Mouse (Mus musculus) CH12.LX (cell line): ENCODE measurements around the gene BC016579. TPM values are rescaled to one million over a fixed set of nuclear protein-coding genes. Genes with fewer than 3 reads are reported as not detected.
A peak's percentile ranks its signal among the peaks of the same experiment; 100 is the strongest.

Experiments
- DNase-seq: peaks from one replicate; pipeline ENCODE4 v3.0.0-alpha.2; 2013; ENCODE audit errors: extremely low read depth
- H3K27ac ChIP-seq: 2 replicates; pipeline ENCODE4 v1.5.1; 2012; ENCODE audit warnings: low read depth, mild to moderate bottlenecking, control low read depth, moderate library complexity; ENCODE audit not compliant: insufficient read depth
- H3K27me3 ChIP-seq: replicated peaks from 2 replicates; pipeline ENCODE3; 2012; ENCODE audit warnings: inconsistent platforms
- H3K36me3 ChIP-seq, 2 experiments: replicated peaks in 1 of 2; 2 replicates each; pipeline versions ENCODE3 to v1.6.1; 2012; ENCODE audit warnings: inconsistent platforms in 1 of 2, low read length in 1 of 2, mild to moderate bottlenecking in 1 of 2, mixed read lengths in 1 of 2, moderate library complexity in 1 of 2; ENCODE audit not compliant: control insufficient read depth in 1 of 2, insufficient read depth in 1 of 2
- H3K4me1 ChIP-seq, 2 experiments: 2 replicates each; pipeline ENCODE4 v1.6.1; 2012; ENCODE audit warnings: inconsistent platforms in 1 of 2, moderate library complexity in 1 of 2; ENCODE audit not compliant: insufficient read depth in 2 of 2, control insufficient read depth in 1 of 2
- H3K4me2 ChIP-seq: 2 replicates; pipeline ENCODE4 v1.6.1; 2012; ENCODE audit warnings: low read depth, mild to moderate bottlenecking, control low read depth; ENCODE audit not compliant: poor library complexity, insufficient read depth, severe bottlenecking
- H3K4me3 ChIP-seq, 3 experiments: fragments of 150-350 bp in 1 of 3; sonication (generic) in 1 of 3; replicated peaks in 1 of 3; 2 replicates each; pipeline versions ENCODE3 to v1.5.1; 2011 to 2012; ENCODE audit warnings: low read depth in 2 of 3, low read length in 2 of 3, mild to moderate bottlenecking in 2 of 3, moderate library complexity in 2 of 3, control low read depth in 1 of 3, improper control_type of control experiment in 1 of 3, inconsistent platforms in 1 of 3, mixed read lengths in 1 of 3; ENCODE audit not compliant: poor library complexity in 1 of 3
- H3K79me2 ChIP-seq: replicated peaks from 2 replicates; pipeline ENCODE4 v1.6.1; 2012; ENCODE audit warnings: mild to moderate bottlenecking, moderate library complexity; ENCODE audit not compliant: control insufficient read depth, poor library complexity, insufficient read depth, severe bottlenecking; ENCODE audit errors: extremely low read depth
- H3K9ac ChIP-seq: 2 replicates; pipeline ENCODE4 v1.6.1; 2012; ENCODE audit warnings: low read depth, mild to moderate bottlenecking, control low read depth, moderate library complexity; ENCODE audit not compliant: insufficient read depth
- H3K9me3 ChIP-seq: replicated peaks from 2 replicates; pipeline ENCODE3; 2012; ENCODE audit warnings: low read length, inconsistent platforms, mixed read lengths
- BHLHE40 ChIP-seq: IDR thresholded peaks from 2 replicates; pipeline ENCODE4 v1.6.1; 2011; ENCODE audit warnings: mild to moderate bottlenecking, low read depth, low read length, improper control_type of control experiment
- CHD1 ChIP-seq: IDR thresholded peaks from 2 replicates; pipeline ENCODE4 v1.6.1; 2012; ENCODE audit warnings: low read depth, low read length, improper control_type of control experiment, inconsistent platforms
- CHD2 ChIP-seq: IDR thresholded peaks from 2 replicates; pipeline ENCODE4 v1.6.1; 2011; ENCODE audit warnings: low read length, improper control_type of control experiment
- CTCF ChIP-seq, 2 experiments: IDR thresholded peaks in 1 of 2; conservative IDR thresholded peaks in 1 of 2; 2 replicates each; pipeline ENCODE4 v1.5.1; 2011 to 2012; ENCODE audit warnings: low read depth in 2 of 2, low read length in 2 of 2, improper control_type of control experiment in 1 of 2, inconsistent platforms in 1 of 2, mild to moderate bottlenecking in 1 of 2, moderate library complexity in 1 of 2
- ELF1 ChIP-seq: IDR thresholded peaks from 2 replicates; pipeline ENCODE4 v1.6.1; 2014; ENCODE audit warnings: low read depth, mild to moderate bottlenecking, inconsistent platforms, low read length, improper control_type of control experiment
- EP300 ChIP-seq: IDR thresholded peaks from 2 replicates; pipeline ENCODE4 v1.6.1; 2011; ENCODE audit warnings: low read length, improper control_type of control experiment
- ETS1 ChIP-seq: conservative IDR thresholded peaks from 2 replicates; pipeline ENCODE4 v1.6.1; 2012; ENCODE audit warnings: low read depth, mild to moderate bottlenecking, inconsistent platforms, low read length, improper control_type of control experiment, moderate library complexity
- GABPA ChIP-seq: IDR thresholded peaks from 2 replicates; pipeline ENCODE4 v1.6.1; 2012; ENCODE audit warnings: low read depth, low read length, improper control_type of control experiment, inconsistent platforms; ENCODE audit not compliant: insufficient replicate concordance
- HCFC1 ChIP-seq: IDR thresholded peaks from 2 replicates; pipeline ENCODE4 v1.6.1; 2012; ENCODE audit warnings: low read depth, mild to moderate bottlenecking, inconsistent platforms, low read length, improper control_type of control experiment
- IRF4 ChIP-seq: IDR thresholded peaks from 2 replicates; pipeline ENCODE4 v1.6.1; 2014; ENCODE audit warnings: low read depth, mild to moderate bottlenecking, inconsistent platforms, low read length, improper control_type of control experiment
- JUND ChIP-seq: conservative IDR thresholded peaks from 2 replicates; pipeline ENCODE4 v1.6.1; 2011; ENCODE audit warnings: low read depth, low read length, improper control_type of control experiment
- MAFK ChIP-seq: IDR thresholded peaks from 2 replicates; pipeline ENCODE4 v1.6.1; 2011; ENCODE audit warnings: low read length, improper control_type of control experiment; ENCODE audit not compliant: insufficient replicate concordance
- MXI1 ChIP-seq: IDR thresholded peaks from 2 replicates; pipeline ENCODE4 v1.6.1; 2011; ENCODE audit warnings: mild to moderate bottlenecking, low read depth, low read length, improper control_type of control experiment
- MYC ChIP-seq: IDR thresholded peaks from 2 replicates; pipeline ENCODE4 v1.6.1; 2011; ENCODE audit warnings: low read depth, mild to moderate bottlenecking, improper control_type of control experiment, low read length
- POLR2A ChIP-seq: IDR thresholded peaks from 2 replicates; pipeline ENCODE4 v1.6.1; 2011; ENCODE audit warnings: low read depth, mild to moderate bottlenecking, improper control_type of control experiment, low read length
- POLR2AphosphoS2 ChIP-seq: IDR thresholded peaks from 2 replicates; pipeline ENCODE4 v1.6.1; 2011; ENCODE audit warnings: low read depth, low read length, improper control_type of control experiment
- RAD21 ChIP-seq: IDR thresholded peaks from 2 replicates; pipeline ENCODE4 v1.6.1; 2011; ENCODE audit warnings: low read depth, mild to moderate bottlenecking, low read length, improper control_type of control experiment, moderate library complexity
- TBP ChIP-seq: conservative IDR thresholded peaks from 2 replicates; pipeline ENCODE4 v1.6.1; 2011; ENCODE audit warnings: low read depth, low read length, improper control_type of control experiment
- TCF12 ChIP-seq: IDR thresholded peaks from 2 replicates; pipeline ENCODE4 v1.6.1; 2014; ENCODE audit warnings: low read depth, mild to moderate bottlenecking, inconsistent platforms, low read length, improper control_type of control experiment
- UBTF ChIP-seq: IDR thresholded peaks from 2 replicates; pipeline ENCODE4 v1.6.1; 2012; ENCODE audit warnings: low read depth, mild to moderate bottlenecking, inconsistent platforms, low read length, improper control_type of control experiment, moderate library complexity
- USF1 ChIP-seq: IDR thresholded peaks from 2 replicates; pipeline ENCODE4 v1.6.1; 2014; ENCODE audit warnings: low read depth, mild to moderate bottlenecking, inconsistent platforms, low read length, improper control_type of control experiment
- USF2 ChIP-seq: conservative IDR thresholded peaks from 2 replicates; pipeline ENCODE4 v1.6.1; 2011; ENCODE audit warnings: low read depth, low read length, improper control_type of control experiment
- ZC3H11A ChIP-seq: IDR thresholded peaks from 2 replicates; pipeline ENCODE4 v1.6.1; 2012; ENCODE audit warnings: low read depth, mild to moderate bottlenecking, inconsistent platforms, low read length, improper control_type of control experiment
- ZMIZ1 ChIP-seq: IDR thresholded peaks from 2 replicates; pipeline ENCODE4 v1.6.1; 2012; ENCODE audit warnings: low read depth, mild to moderate bottlenecking, inconsistent platforms, low read length, improper control_type of control experiment
- ZNF384 ChIP-seq: IDR thresholded peaks from 2 replicates; pipeline ENCODE4 v1.6.1; 2012; ENCODE audit warnings: low read depth, low read length, improper control_type of control experiment, inconsistent platforms
- dilution Hi-C: fragments of 300-500 bp; cut with MboI; formaldehyde crosslinking; loops from 2 replicates; pipeline ENCODE4 v1.14.3; 2020; ENCODE audit warnings: low sequenced_read_pairs; ENCODE audit not compliant: extremely low pct_unique_long_range_greater_than_20kb, extremely low pct_ligation_motif_present
- in situ Hi-C: fragments of 300-500 bp; cut with MboI; formaldehyde crosslinking; loops from 3 replicates; pipeline ENCODE4 v1.14.3; 2019; ENCODE audit warnings: low sequenced_read_pairs, low pct_ligation_motif_present, low pct_unique_long_range_greater_than_20kb, mixed read lengths
- polyA plus RNA-seq: library from polyadenylated mRNA; unstranded; fragments of >175 nt; gene quantifications from 2 replicates; pipeline ENCODE4 v1.2.1, GENCODE M21; 2012; ENCODE audit warnings: low read depth; ENCODE audit not compliant: insufficient read length
- total RNA-seq, 2 experiments: library from RNA; depleted of rRNA; stranded (reverse); fragments of 300-350 nt in 1 of 2; fragments of >200 nt in 1 of 2; gene quantifications; 2 replicates each; pipeline ENCODE4 v1.2.3; 2012 to 2014

Gene BC016579
- total and polyA plus RNA-seq, 3 experiments: not detected

DNA sequence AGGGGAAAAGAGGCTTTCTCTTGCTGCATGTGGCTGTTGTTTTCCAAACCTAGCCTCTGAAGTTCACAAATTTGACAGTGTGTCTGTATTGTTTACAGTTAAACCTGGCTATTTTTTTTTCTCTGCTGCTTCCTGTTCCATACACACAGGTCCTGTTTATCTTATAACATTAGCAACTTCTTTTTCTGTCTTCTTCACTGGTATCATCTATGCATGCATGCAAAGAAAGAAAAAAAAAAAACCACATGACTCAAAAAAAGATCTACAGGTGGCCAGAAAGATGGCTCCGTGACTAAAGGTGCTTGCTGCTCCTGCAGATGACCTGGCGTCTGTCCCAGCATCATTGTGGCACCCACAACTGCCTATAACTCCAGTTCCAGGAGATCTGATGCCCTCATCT lies 28.5 kb downstream of the BC016579 start:
- Histone ChIP-seq H3K79me2 (no peaks in the 10 kb centered on the region), H3K9ac (no peak overlapping the region), H3K4me3 (no peak overlapping the region), H3K27ac (no peak overlapping the region), H3K27me3 (no peaks in the 10 kb centered on the region), H3K4me1 (peaks cover 0 to 12% of the 10 kb centered on the region in 2 experiments; a peak in 2 of 4 replicates), H3K9me3 (no peaks in the 10 kb centered on the region), H3K4me2 (no peak overlapping the region), H3K36me3 (no peaks in the 10 kb centered on the region)
- TF ChIP-seq TBP (no peak), POLR2A (no peak), ZC3H11A (no peak), HCFC1 (no peak), ETS1 (peak; percentile 17; the same call in 1 of the 2 replicates), MYC (no peak), EP300 (peak; percentile 70), MXI1 (no peak), ZMIZ1 (no peak), JUND (0 out of 2 replicates have a peak, but pooled peaks have one; percentile 26), POLR2AphosphoS2 (no peak), MAFK (no peak), ZNF384 (peak; percentile 90), CTCF (conservative IDR thresholded peaks at IDR 0.05 in 1 of 2, IDR thresholded peaks at IDR 0.05 in 1 of 2; ENCODE audit: low read depth in 2 of 2, low read length in 2 of 2) (no peak), TCF12 (peak; percentile 60; the same call in 1 of the 2 replicates), BHLHE40 (peak; percentile 41; the same call in 1 of the 2 replicates), IRF4 (peak; percentile 68), CHD2 (no peak), UBTF (no peak), ELF1 (no peak), GABPA (no peak)
- peak; percentile 30 for DNase-seq
- dilution Hi-C loops: no loop called here
- in situ Hi-C loops: loop anchor here (25.0 kb wide), 1 partner anchor 313 kb away; no protein-coding TSS in a partner anchor

- no peak overlapping the region for H3K27ac ChIP-seq
- in situ Hi-C loops: loop anchor here (25.0 kb wide), 1 partner anchor 312 kb away; no protein-coding TSS in a partner anchor
- H3K9ac ChIP-seq: no peak overlapping the region
- peaks cover 0 to 12% of the 10 kb centered on the region in 2 experiments; a peak in 2 of 4 replicates for H3K4me1 ChIP-seq
- H3K27me3 ChIP-seq: no peaks in the 10 kb centered on the region
- no peaks in the 10 kb centered on the region for H3K79me2 ChIP-seq
- DNase-seq: no peak
- no peak overlapping the region; the same call in 1 of the 2 replicates for H3K4me2 ChIP-seq
- H3K36me3 ChIP-seq: no peaks in the 10 kb centered on the region
- H3K4me3 ChIP-seq: no peak overlapping the region
- H3K9me3 ChIP-seq: no peaks in the 10 kb centered on the region
- dilution Hi-C loops: no loop called here
- no peak for TF ChIP-seq ZC3H11A
- no peak for TF ChIP-seq ELF1
- TF ChIP-seq JUND: no peak
- no peak for TF ChIP-seq TBP
- no peak for TF ChIP-seq ZNF384
- TF ChIP-seq USF1: no peak
- no peak for TF ChIP-seq CHD1
- TF ChIP-seq HCFC1: no peak
- no peak for TF ChIP-seq MYC
- TF ChIP-seq RAD21: no peak
- TF ChIP-seq EP300: no peak
- no peak for TF ChIP-seq POLR2A
- no peak for TF ChIP-seq BHLHE40
- TF ChIP-seq TCF12: no peak
- no peak for TF ChIP-seq USF2
- TF ChIP-seq CTCF (conservative IDR thresholded peaks at IDR 0.05 in 1 of 2, IDR thresholded peaks at IDR 0.05 in 1 of 2; ENCODE audit: low read depth in 2 of 2, low read length in 2 of 2): no peak
Measured at GRCm38 (mm10) chr16:45624791-45625190, 29.1 kb downstream of the BC016579 start.
